Mouse (Mus musculus) thymus, postnatal 36 days (tissue): Measurements from ENCODE around the gene Mrpl14.

ENCODE experiments used
- DNase-seq, 2 experiments: peaks; one replicate each; pipeline ENCODE4 v3.0.0; 2022; ENCODE audit warnings: mixed read lengths in 2 of 2

Gene Mrpl14

DNA sequence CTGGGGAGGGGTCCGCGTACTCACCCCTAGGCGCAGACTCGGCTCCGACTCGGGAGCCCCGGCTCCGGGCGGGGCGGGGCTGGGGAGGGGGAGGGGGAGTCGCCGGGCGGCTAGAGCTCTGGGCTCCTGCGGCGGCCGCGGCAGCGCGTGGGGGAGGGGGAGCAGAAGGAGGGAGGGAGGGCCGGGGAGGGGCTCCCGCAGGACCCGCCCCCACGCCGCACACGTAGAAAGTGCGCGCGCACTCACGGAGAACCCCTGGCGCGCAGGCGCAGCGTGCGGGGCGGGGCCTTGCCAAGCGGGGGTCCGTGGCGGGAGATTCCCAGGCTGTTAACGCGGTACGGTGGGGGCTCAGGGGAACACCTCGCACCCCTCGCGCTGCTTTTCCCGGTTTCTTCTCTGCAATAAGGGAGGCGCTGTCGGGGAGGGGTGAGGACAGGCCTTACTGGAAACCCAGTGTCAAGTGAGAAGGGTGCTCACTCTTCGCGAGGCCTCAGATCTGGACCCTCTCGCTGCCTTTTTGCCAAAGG is at the start of gene Mrpl14:
Gene Mrpl14, plus strand, starts transcription at position 230 of the 527 bp plus-strand sequence.
- peak; percentile 93 for DNase-seq

DNA sequence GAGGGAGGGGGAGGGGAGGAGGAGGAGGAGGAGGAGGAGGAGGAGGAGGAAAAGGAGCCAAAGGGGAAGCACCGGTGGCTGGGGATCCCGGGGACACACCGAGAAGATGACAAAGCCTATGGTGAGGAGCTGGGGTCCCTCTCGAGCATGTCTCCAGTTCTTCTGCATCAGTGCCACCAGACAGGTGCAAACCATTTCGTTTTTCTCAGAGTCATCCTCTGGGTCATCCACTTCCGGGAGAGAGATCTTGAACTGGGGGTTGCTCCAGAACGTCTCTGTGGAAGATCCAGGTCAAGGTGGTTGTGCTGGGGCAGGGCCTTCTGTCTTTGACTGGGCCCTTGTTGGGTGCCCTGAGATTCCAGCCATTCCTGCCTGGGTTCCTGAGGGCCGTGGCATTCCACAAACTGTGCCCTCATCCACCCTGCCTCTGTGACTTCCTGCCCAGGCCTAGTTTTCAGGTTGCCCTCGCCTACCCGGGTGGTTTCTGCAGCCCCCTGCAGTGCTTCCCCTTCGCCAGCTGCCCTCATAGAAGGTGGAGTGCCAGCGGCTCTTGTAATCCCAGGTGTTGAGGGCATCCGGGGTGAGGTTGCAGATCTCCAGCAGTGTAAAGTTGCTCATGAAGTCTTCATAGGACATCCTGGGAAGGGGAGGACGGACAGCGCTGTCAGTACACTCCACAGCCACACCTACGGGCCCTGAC is 47.4 kb upstream of the Mrpl14 start:
- DNase-seq, result peak; percentile 75 to 88

DNA sequence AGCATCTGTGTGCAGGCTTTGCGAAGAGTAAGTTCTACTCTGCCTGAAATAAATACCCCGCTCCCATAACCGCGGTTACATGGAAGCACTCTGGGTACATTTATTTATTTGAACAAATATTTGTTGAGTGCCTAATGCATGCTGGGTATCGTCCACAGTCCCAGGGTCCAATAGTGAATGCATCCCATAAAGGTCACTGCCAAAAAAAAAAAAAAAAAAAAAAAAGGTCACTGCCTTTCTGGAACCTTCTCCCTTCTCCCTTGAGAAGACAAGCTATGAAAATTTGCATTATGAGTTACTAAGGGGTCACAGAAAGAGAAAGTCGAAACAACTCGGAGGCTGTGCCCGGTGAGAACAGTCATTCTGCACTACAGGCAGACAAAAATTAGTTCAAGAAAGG is 44.1 kb upstream of the Mrpl14 start:
- no peak for DNase-seq

DNA sequence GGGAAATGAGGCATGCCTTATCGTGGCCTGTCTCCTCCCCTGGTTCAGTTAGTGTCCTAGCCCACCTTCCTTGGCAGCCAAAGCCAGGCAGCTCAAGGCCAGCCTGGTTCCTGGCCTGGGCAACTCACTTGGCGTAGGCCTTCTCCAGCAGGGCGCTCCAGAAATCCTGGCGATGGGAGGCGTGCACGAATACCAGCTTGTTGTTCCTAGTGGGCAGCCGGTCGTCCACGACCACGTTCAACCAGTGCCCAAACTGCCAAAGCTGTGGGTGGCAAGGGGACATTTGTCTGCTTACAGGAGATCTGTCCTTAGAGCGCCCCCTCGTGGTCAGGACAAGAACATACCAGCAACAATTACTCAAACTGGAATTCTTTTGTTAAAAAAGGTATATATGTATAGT is 43.4 kb upstream of the Mrpl14 start:
- DNase-seq, result peak; percentile 75 to 79

DNA sequence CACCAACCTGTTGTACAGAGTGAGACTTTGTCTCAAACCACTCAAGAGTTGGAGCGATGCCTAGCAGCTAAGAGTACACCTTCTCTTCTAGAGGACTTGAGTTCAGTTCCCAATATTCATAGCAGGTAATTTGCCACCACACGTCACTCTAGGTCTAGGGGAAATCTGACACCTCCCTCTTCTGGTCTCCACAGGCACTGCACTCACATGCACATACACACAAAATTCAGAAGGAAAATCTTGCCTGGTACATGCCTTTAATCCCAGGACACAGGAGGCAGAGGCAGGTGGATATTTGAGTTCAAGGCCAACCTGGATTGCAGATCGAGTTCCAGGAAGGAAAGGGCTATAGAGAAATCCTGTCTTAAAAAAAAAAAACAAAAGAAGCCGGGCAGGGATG is 41.9 kb upstream of the Mrpl14 start:
- no peak for DNase-seq

DNA sequence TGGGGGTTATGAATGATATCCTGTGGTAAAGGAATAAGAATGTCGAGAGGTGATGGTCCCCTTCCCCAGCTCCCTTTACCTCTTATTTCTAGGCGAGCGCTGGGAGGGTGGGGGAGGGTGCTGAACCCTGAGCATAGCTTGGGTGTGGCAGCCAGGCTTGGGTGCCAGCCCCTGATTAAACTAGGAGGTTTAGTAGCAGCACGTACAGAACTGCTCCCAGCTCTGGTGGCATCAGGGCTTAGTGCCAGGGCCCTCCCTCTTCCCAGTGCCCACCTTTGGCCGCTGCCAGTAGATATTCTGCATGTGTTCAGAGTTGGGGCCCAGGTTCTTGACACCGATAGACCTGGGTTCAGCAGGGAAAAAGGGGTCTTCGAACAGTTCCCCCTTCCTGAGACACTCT is 32.9 kb upstream of the Mrpl14 start:
- DNase-seq, result no peak

DNA sequence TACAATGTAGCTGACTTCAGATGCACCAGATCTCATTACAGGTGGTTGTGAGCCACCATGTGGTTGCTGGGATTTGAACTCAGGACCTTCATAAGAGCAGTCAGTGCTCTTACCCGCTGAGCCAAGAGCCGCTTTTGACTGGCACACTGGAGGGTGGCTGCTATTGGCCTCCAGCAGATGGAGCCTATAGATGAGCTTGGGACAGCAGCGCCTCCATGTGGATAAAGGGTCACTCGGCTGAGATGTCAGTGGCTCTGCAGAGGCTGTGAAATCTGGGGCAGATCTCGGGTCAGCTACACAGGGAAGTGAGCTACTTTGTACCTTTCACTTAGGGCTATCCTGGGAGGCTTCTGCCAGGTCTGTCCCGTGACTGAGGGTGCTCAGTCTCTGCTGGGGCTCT is 30.3 kb upstream of the Mrpl14 start:
- peak; percentile 42 to 52 for DNase-seq

DNA sequence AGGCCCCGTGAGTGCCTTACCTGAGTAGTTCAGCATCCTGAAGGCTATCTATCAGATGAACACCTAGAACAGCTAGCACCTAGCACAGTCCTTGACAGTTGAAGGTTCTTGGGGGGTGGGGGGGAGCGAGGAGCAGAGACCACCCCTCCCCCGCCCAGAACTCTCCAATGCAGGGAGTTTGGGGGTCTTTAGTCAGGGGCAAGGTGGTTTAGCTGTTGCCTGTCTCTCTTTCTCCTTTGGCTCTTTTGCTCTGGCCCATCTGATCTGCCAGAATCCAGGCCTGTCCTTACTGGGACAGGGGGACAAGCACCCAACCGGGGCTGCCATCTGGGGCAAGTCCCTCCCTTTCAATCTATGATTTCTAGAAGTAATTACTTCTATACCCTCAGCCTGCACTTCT is 26.9 kb upstream of the Mrpl14 start, which contains the start of gene Capn11:
Gene Capn11, minus strand, starts transcription at position 101 of the 400 bp plus-strand sequence.
- DNase-seq, result no peak

DNA sequence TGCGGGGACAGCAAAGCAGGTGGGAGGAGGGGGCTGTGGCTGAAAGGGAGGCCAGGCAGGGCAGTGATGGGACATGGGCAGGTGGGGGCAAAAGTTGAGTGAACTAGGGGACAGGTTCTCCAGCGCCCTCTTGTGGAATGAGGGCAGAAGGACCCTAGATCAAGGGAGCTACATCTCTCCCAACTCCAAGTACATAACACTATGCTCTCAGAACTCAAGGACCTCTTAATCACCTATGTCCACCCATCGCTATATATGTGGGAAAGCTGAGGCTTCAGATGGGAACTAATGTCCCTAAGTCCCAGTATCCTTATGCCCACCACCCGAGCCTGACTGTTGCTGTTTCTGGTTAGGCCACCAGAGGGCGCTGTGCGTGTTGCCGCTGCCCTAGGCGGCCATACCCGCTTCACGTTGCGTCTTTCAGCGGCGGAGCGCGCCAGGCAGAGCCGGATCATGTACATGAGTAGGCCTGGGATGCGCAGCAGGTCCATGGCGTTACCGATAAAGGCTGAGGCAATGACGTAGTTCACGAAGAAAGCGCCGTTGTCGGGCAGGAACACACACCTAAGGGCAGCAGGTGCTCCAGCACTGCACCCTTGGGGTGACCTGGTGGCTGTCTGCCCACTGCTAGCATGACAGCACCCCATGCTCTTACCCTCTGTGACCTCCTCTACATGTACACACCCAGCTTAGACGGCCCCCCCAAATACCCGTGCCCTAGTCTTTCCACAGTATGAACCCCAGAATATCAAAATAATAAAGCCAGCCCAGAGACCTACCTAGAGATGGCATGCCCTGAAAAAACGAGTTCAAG is 22.8 kb upstream of the Mrpl14 start:
- DNase-seq, result peak; percentile 73 to 77

DNA sequence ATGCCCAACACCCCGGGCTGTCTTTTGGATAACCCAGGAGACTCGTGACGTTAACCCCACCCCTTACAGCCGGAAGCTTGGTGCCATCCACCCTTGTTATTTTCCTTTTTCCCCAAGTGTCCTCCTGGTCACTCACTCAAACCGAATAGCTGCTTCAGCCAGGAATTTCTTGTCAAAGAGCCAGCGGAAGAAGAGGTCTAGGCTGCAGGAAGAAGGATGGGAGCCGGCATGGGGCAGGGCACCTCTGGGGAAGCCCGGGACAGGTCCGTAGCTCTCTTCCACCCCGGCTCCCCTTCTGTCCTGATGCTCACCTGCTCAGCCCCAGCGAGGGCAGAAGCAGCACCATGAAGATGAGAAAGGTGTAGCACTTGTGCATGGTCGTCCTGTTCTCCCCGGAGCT is 21.5 kb upstream of the Mrpl14 start:
- no peak for DNase-seq

DNA sequence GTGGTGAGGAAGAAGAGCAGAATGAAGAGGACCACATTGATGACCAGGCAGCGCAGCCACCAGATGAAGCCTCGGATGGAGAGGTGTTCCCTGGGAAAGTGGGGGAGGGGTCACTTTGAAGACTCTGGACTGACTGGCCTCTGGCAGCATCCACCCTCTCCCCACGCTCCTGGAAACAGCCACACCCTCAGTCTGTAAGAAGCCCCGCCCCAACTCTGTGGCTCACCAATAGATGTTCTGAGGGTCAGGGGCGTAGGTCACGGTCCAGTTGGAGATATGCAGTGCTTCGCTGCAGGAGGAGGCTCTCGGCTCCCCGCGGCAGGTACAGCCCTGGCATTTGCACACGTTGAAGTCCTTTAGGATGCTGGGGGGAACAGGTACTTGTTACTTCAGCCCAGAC is 20.0 kb upstream of the Mrpl14 start:
- DNase-seq, result no peak

DNA sequence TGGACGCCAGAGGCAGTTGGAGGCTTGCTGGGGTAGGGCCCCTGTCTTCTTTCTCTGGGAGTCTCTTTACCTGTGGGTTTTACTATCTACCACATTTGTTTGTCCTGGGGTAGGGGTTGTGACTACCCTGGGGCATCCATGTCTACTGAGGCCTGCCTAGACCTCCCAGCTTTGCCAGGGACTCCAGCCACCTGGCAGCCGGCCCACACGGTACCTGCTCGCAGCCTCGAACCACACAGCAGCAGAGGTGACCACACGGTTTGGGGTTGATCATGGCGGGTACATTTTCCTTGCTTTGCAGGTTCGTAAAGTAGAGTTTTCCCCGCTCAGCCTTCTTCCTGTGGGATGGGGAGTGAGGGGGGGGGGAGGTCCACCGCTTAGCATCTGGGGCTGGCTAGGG is 18.6 kb upstream of the Mrpl14 start:
- DNase-seq, result no peak

DNA sequence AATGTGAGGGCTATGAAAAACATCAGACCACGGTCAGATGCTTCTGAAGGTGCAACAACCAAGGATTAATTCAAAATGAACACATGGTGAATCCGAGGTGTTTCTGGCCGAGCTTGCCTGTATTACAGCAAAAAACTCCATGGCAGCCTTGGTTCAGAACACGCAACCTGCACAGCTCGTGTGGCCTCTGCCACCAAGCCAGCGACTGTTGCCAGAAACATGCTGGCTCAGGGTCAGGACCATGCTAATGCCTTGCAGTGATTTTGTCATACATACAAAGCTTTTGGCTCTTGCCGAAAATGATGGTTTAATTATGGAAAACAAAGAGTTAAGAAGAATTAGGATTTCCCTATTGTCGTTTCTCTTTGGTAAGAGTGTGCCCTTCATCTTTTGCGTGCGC is 18.1 kb upstream of the Mrpl14 start:
- no peak for DNase-seq

DNA sequence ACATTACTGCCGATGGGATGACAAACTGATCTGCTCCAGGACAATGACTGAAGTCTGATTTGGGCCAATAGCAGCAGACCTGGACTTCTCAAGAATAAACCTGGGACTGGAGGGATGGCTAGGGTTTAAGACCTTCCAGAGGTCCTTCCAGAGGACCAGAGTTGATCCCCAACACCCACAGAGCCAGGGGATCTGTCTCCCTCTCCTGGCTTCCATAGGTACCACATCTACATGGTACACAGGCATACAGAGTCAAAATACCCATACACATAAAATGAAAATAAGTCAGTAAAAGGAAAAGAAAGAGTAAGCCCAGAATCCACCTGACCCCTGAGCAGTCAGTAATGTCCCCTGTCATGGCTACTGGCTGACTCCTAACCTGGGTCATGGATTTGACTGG is 14.3 kb upstream of the Mrpl14 start:
- DNase-seq, result no peak

DNA sequence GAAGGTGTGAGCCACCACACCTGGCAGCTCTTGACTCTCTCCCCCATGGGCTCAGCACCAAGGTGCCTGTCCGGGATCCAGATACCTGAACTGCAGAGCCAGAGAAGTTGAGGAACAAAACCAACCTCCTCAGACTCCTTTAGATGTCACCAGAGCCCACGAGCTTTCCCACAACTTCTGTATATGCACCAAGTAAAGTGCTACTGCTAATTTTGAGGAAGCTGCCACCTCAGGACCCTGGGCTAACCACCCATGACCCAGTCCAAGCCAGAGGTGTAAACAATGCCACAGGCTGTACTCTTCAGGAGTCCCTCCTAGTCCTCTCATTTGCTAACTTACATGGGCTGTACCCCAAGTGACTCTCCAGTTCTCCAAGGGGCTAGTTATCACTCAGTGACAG is 13.5 kb upstream of the Mrpl14 start:
- DNase-seq, result no peak

DNA sequence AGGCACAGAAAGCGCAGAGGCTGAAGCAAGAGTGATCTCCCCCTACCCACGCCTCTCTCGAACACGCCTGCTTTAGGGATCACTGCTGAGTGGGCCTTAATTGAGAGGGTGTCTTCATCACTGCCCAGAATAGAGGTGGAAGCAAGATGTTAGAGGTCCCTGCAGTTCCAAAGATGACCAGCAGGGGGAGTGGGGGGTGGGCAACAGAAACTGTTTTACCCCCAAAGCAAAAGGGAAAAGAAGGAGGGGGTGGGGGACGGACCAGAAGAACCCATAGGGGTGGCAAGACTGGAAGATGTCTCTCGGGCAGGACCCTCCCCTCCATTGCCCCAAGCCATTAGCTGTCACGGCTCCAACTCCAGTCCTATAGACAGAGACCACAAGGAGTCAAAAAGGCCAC is 8.0 kb upstream of the Mrpl14 start:
- DNase-seq, result peak; percentile 65 to 72

DNA sequence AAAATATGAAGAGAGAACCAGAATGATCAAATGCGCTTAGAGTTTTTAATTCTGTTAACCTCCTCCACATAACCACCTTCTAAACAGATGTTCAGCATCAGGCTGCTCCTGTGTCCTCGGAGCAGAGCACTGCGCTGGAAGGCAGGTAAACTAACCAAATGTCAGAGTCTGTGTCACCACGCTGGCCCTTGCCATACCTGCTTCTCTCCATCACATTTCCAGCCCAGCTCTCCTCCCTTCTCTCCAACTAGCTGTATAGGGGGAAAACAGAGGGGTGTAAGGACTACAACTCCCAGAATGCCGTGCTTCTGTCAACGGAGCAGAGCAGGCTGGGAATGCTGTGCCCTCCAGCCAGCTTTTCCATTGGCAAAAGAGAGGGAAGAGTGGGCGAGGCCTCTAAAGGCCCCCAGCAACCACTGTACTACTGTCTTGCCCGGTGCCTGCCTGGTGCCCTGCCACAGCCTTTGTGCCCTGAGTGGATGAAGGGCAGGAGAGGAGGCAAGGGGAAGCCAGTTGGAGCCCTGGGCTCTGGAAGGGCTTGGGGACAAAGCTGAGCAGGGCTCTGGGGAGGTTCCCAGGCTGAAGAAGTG is 5.6 kb upstream of the Mrpl14 start:
- DNase-seq, result no peak

DNA sequence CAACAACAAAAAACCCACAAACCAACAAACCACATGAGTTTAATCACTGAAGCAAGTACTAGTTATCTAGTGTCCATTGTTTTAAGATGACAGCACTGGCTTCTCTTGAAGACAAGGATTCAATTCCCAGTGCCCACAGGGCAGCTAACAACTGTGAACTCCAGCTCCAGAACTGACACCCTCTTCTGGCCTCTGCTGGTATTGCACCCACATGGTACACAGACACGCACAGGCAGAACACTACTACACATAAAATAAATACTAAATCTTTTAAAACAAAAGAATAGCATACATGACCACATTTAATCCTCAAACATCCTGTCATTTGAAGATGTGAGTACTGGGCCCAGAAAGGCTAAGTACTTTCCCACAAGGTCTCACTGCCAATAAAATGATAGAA is 4.5 kb upstream of the Mrpl14 start:
- DNase-seq, result no peak

DNA sequence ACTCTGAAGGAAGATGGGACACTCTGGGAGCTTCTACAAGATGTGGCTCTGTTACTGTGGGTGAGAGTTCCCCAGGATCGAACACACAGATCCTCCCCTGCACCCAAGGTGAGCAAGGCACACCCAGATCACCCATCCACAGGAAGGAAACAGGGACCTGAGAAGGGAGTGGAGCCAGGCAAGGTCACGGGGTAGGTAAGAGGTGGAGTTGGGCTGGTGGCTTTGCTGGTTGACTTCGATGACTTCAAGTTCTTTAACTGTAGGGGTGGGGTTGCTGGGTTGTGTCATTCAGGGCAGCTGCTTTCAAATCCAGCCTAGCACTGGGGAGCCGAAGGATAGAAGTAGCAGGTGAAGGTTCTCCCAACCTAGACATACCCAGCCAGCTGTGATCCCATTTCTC is 3.3 kb upstream of the Mrpl14 start:
- no peak for DNase-seq

DNA sequence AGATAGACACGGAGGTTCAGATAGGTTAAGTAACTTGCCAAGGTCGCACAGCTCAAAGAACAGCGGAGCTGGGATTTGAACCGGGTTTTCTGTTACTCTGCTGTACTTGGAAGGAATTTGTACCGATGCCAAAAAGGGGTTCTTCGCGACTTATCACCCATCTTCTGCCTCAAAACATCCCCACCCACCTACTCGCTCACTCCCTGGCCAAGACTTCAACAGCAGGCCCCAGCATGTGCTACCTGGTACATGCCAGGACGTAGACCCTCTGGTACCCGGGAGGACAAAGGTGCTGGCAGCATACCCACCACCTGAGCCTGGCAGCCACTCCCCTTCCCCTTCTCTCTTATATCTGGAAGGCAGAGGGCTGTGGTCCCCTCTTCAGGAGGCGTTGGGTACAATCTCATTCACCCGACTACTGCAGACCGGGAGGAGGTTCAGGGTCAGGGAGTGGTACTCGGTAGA is 1.4 kb upstream of the Mrpl14 start:
- DNase-seq, result no peak

DNA sequence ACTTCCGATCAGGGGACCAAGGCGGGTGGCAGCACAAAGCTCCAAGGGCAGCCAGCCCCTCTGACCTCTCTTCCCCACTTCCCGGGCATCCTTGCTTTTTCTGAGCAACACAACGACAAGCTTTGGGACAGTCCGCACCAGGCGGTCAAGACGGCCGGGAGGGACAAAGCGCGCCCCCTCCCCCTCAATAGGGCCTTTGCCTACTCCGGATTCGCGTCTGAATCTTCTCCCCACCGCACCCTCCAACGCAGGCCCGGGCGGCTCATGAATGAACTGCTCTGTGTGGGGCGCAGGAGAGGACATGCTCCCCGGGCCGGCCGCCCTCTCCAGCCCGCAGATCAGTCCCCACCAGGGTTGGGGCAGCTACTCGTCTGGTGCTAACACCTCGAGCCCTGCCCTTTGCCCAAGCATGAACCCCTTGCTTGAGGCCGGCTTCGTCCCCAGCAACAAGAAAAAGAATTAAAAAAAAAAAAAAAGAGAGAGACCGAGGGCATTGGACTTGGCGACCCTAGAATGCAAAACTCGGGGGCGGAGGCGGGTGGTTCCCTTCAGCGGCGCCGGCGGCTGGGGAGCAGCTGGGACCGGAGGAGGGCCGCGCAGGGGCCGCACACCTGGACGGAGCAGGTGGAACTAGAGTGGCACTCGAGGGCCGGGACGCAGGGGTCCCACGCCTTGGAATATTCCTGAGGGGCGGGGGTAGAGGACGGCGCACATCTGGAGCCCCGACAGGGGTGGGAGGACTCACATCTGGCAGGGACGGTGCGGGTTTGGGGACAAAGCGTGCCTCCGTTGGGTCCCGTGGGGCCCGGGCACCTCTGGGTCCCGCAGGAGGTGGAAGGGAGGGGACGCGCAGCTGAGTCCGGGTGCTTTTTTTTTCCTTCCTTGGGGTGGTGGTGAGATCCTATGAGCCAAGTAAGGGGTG is 690 bp upstream of the Mrpl14 start:
- peak; percentile 41 to 63 for DNase-seq

DNA sequence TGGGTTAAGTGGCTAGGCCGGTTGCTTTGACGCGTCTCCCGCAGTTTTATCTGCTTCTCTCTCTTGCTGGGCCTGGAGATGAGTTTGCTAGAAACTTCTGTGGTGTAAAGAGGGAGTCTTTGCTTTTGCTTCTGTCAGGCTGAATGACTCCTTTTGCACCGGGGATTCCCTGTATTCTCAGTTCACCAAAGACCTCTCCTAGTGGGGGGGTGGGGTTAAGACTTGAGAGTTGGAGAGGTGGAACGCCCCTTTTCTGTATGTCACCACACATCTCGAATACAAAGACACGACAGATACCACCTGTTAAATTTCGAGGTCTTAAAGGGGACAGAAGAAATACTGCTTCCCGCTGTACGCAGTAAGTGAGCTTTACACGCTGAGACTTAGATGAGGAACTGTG is 594 bp downstream of the Mrpl14 start, which contains the start of gene Tmem63b:
Gene Tmem63b, minus strand, starts transcription at position 190 of the 400 bp plus-strand sequence.
- no peak for DNase-seq
